20 mouse cellular contexts compared by ENCODE assay signal in genomic region chr4:103171256-103171655, GRCm38 (mm10). TPM values are rescaled to one million over a fixed set of nuclear protein-coding genes. Genes with fewer than 3 reads are reported as not detected.
DNase-seq lines count a peak whose midpoint lies in the region; TF ChIP-seq lines count a peak whose summit lies in the region.
"Had no signal": no experiment of that assay in that cellular context is flagged by ENCODE, and none has a peak within 500 bp of the region (broad histone marks: within the 10 kb centered on the region; RNA-seq: fewer than 3 reads in every experiment).

No protein-coding gene starts in this region.

- no peaks in the 10 kb centered on the region for H3K27me3 ChIP-seq in heart, adult 2 months (ENCODE audit: control insufficient read depth, insufficient read depth, low read length)
- H3K27me3 ChIP-seq: CH12.LX; forebrain, embryonic 13.5 days; hindbrain, embryonic 12.5 days had no signal

- no peaks in the 10 kb centered on the region for H3K36me3 ChIP-seq in heart, adult 2 months (ENCODE audit: control insufficient read depth, insufficient read depth, low read length)

- no peak overlapping the region for H3K9ac ChIP-seq in heart, adult 2 months (ENCODE audit: low read depth, low read length)
- H3K9ac ChIP-seq: forebrain, embryonic 13.5 days; forebrain, postnatal 0 days; hindbrain, embryonic 12.5 days had no signal

- no peak for TF ChIP-seq CTCF in heart, adult 2 months (IDR thresholded peaks at IDR 0.05)

- DNase-seq in heart, adult 11 months: peak; percentile 28
- DNase-seq in heart, adult 2 months: no peak
- peak; percentile 40 for DNase-seq in right cerebral cortex, adult 18-20 months
- no peak for DNase-seq in right cerebral cortex, postnatal 14 days
- peak; percentile 13 to 14 for DNase-seq in left cerebral cortex, postnatal 14 days (ENCODE audit: low spot score in 2 of 2)
- peak; percentile 43 for DNase-seq in telencephalon, adult 2 months (ENCODE audit: low read depth, low spot score)
- DNase-seq in gastrocnemius, postnatal 10 days: no peak
- DNase-seq: adrenal gland, adult 2 months; adrenal gland, postnatal 25 days; cerebellum, adult 2 months; cerebellum, postnatal 10 days; forebrain, postnatal 0 days; gastrocnemius, postnatal 25 days; heart, postnatal 10 days; heart, postnatal 4 days had no signal

- no peak for TF ChIP-seq POLR2A in heart, adult 2 months (IDR thresholded peaks at IDR 0.05; ENCODE audit: insufficient read depth, low read depth, low read length)

- no peak overlapping the region for H3K4me3 ChIP-seq in heart, adult 2 months
- H3K4me3 ChIP-seq: embryonic facial prominence, embryonic 10.5 days; forebrain, embryonic 13.5 days; heart, embryonic 10.5 days; hindbrain, embryonic 12.5 days had no signal

- no peaks in the 10 kb centered on the region for H3K4me1 ChIP-seq in heart, adult 2 months (ENCODE audit: control insufficient read depth, insufficient read depth, low read length)
- H3K4me1 ChIP-seq: embryonic facial prominence, embryonic 10.5 days; forebrain, embryonic 13.5 days; heart, embryonic 10.5 days; hindbrain, embryonic 12.5 days had no signal

- intact Hi-C loops in heart, adult 2 months (cut with DNase I): no loop called here
- intact Hi-C loops in left cerebral cortex, postnatal 14 days (cut with DNase I): no loop called here

- H3K79me2 ChIP-seq in heart, adult 2 months (replicated peaks; ENCODE audit: control insufficient read depth, insufficient read depth, low read length): no peaks in the 10 kb centered on the region

- no peak for TF ChIP-seq EP300 in heart, adult 2 months (IDR thresholded peaks at IDR 0.05; ENCODE audit: insufficient read depth, low read depth, low read length)

- WGBS in heart, adult 2 months: 89% methylated on average over 3 of the region's 3 CpGs

- no peak overlapping the region for H3K27ac ChIP-seq in heart, adult 2 months
- H3K27ac ChIP-seq: embryonic facial prominence, embryonic 10.5 days; forebrain, embryonic 13.5 days; heart, embryonic 10.5 days; hindbrain, embryonic 12.5 days had no signal

RNA-seq across cellular contexts. Expression of gene Slc35d1, which starts 43.7 kb away (rescaled TPM):
- total RNA-seq in heart, adult 2 months (2021): 1 to 10 TPM; 7.6 to 8.0 TPM
- 3.9 and 7.3 TPM in 2 replicates for polyA plus RNA-seq in heart, adult 2 months (2012; rRNA removed)
- 10 to 100 TPM; 12.6 to 14.6 TPM for total RNA-seq in left cerebral cortex, postnatal 14 days (2021)
- 1 to 10 TPM; 4.8 to 5.5 TPM for total RNA-seq in gastrocnemius, postnatal 10 days (2021)

RNA-seq across cellular contexts. Expression of gene Wdr78, which starts 56.9 kb away (rescaled TPM):
- 1 to 10 TPM; 1.1 to 1.3 TPM for total RNA-seq in heart, adult 2 months (2021)
- 0.29 and 0.37 TPM in 2 replicates for polyA plus RNA-seq in heart, adult 2 months (2012; rRNA removed)
- 10 to 100 TPM; 10.5 to 11.0 TPM for total RNA-seq in left cerebral cortex, postnatal 14 days (2021)
- 1 to 10 TPM in 1 of 2 experiments, under 1 TPM in 1; 0.89 to 1.6 TPM for total RNA-seq in gastrocnemius, postnatal 10 days (2021)

RNA-seq across cellular contexts. Expression of gene Mier1, which starts 57.1 kb away (rescaled TPM):
- 10 to 100 TPM; 32.0 to 36.9 TPM for total RNA-seq in heart, adult 2 months (2021)
- 7.0 and 12.5 TPM in 2 replicates for polyA plus RNA-seq in heart, adult 2 months (2012; rRNA removed)
- 10 to 100 TPM; 43.1 to 46.0 TPM for total RNA-seq in left cerebral cortex, postnatal 14 days (2021)
- 10 to 100 TPM; 28.1 to 35.4 TPM for total RNA-seq in gastrocnemius, postnatal 10 days (2021)

Comparison
In these comparisons a context has a peak if more than half of its experiments do, and no peak if none do; other contexts are left out.
1. DNase-seq: peak in heart, adult 11 months (single experiment), right cerebral cortex, adult 18-20 months (single experiment), left cerebral cortex, postnatal 14 days (2 of 2) and telencephalon, adult 2 months (single experiment); none in heart, adult 2 months (0 of 2), right cerebral cortex, postnatal 14 days (single experiment) and gastrocnemius, postnatal 10 days (single experiment).
2. RNA of gene Wdr78, which starts 56.9 kb away (total RNA-seq): 10.5 to 11.0 TPM in left cerebral cortex, postnatal 14 days; 0.89 to 1.6 TPM in gastrocnemius, postnatal 10 days and 1.1 to 1.3 TPM in heart, adult 2 months; every median in the first group is over 4 times any median in the second.